Mouse (Mus musculus) liver, embryonic 14.5 days (tissue): ENCODE data around the gene Gm266. TPM values are rescaled to one million over a fixed set of nuclear protein-coding genes. Genes with fewer than 3 reads are reported as not detected.
A peak's percentile ranks its signal among the peaks of the same experiment; 100 is the strongest.

Experiments
- ATAC-seq: fragments of 200-750 bp; cut with Nextera tagmentation; 2 replicates; pipeline ENCODE4 v1.8.0; 2017; ENCODE audit warnings: moderate number of reproducible peaks, mild to moderate bottlenecking, moderate library complexity; ENCODE audit not compliant: insufficient read depth
- DNase-seq, 3 experiments: peaks; one replicate each; pipeline ENCODE4 v3.0.0-alpha.2; 2012 to 2013; ENCODE audit warnings: low read depth in 3 of 3, low spot score in 3 of 3
- H3K27ac ChIP-seq: fragments of 300-500 bp; sonication (generic); 2 replicates; pipeline ENCODE4 v1.5.1; 2014; ENCODE audit warnings: moderate library complexity, mild to moderate bottlenecking, control low read depth, inconsistent platforms
- H3K27me3 ChIP-seq: fragments of 300-500 bp; sonication (generic); 2 replicates; pipeline ENCODE4 v1.6.1; 2014; ENCODE audit warnings: mild to moderate bottlenecking, low read length, moderate library complexity; ENCODE audit not compliant: control insufficient read depth, insufficient read depth
- H3K36me3 ChIP-seq: fragments of 300-500 bp; sonication (generic); replicated peaks from 2 replicates; pipeline ENCODE4 v1.6.1; 2014; ENCODE audit warnings: low read depth; ENCODE audit not compliant: control insufficient read depth, insufficient read depth
- H3K4me1 ChIP-seq, 2 experiments: fragments of 200-500 bp in 1 of 2; fragments of 300-500 bp in 1 of 2; sonication (generic) in 1 of 2; replicated peaks; 2 replicates each; pipeline ENCODE4 v1.6.1; 2012 to 2014; ENCODE audit warnings: antibody characterized with exemption in 1 of 2, inconsistent platforms in 1 of 2, low read length in 1 of 2; ENCODE audit not compliant: control insufficient read depth in 2 of 2, insufficient read depth in 2 of 2
- H3K4me2 ChIP-seq: fragments of 300-500 bp; sonication (generic); 2 replicates; pipeline ENCODE4 v1.6.1; 2014; ENCODE audit warnings: low read depth, mild to moderate bottlenecking, control low read depth, moderate library complexity
- H3K4me3 ChIP-seq, 2 experiments: fragments of 200-500 bp in 1 of 2; fragments of 300-500 bp in 1 of 2; sonication (generic) in 1 of 2; 2 replicates each; pipeline ENCODE4 v1.5.1; 2012 to 2014; ENCODE audit warnings: low read depth in 2 of 2, low read length in 2 of 2, mild to moderate bottlenecking in 2 of 2, control low read depth in 1 of 2, inconsistent platforms in 1 of 2, moderate library complexity in 1 of 2; ENCODE audit not compliant: insufficient read depth in 1 of 2
- H3K9ac ChIP-seq: fragments of 300-500 bp; sonication (generic); replicated peaks from 2 replicates; pipeline ENCODE4 v1.6.1; 2014; ENCODE audit warnings: mild to moderate bottlenecking, control low read depth, moderate library complexity
- H3K9me3 ChIP-seq: fragments of 300-500 bp; sonication (generic); 2 replicates; pipeline ENCODE4 v1.6.1; 2016; ENCODE audit warnings: low read length, mixed read lengths; ENCODE audit not compliant: control insufficient read depth
- CTCF ChIP-seq: IDR thresholded peaks from 2 replicates; pipeline ENCODE4 v1.5.1; 2016; ENCODE audit warnings: antibody characterized with exemption, low read depth, control low read depth
- EP300 ChIP-seq: IDR thresholded peaks from 2 replicates; pipeline ENCODE4 v1.6.1; 2016; ENCODE audit warnings: antibody characterized with exemption, low read depth
- WGBS: fragments of 180-500 bp; shearing (Covaris S2); extraction: QIAGEN DNeasy Blood & Tissue Kit; methylation state at CpG from one replicate; pipeline ENCODE4 v1.1.7; 2014; ENCODE audit not compliant: insufficient replicate concordance; 5-methylcytosine and 5-hydroxymethylcytosine counted together
- polyA plus RNA-seq, 2 experiments: library from polyadenylated mRNA; depleted of rRNA in 1 of 2; stranded (reverse) in 1 of 2; unstranded in 1 of 2; fragments of >200 nt; fragmentation: Nextera tagmentation in 1 of 2; extraction: Ambion mirVana in 1 of 2; gene quantifications; 2 replicates each; pipeline versions ENCODE4 v1.2.1 to v1.2.3; 2012 to 2014

Gene Gm266
- polyA plus RNA-seq, 2 experiments, result 0.42 to 0.61 TPM

DNA sequence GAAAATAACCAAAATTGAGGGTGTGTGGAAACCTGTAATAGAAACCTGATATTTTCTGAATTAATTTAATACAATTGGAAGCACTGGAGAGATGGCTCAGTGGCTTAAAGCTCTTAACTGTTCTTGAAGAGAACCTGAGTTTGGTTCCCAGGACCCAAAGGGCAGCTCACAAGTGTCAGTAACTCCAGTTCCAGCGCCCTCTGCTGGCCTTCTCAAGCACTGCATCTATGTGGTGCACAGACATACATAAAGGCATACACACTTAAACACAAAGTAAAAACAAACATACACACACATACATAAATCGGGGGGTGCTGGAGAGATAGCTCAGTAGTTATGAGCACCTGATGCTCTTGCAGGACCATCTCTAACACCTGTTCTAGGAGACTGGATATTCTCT lies 11.5 kb upstream of the Gm266 start:
- H3K9me3 ChIP-seq, result no peaks in the 10 kb centered on the region
- DNase-seq (no peak), ATAC-seq (no peak)
- H3K4me3 ChIP-seq, result no peak overlapping the region
- H3K36me3 ChIP-seq, result no peaks in the 10 kb centered on the region
- WGBS, result 34% methylated on average over 2 of the region's 2 CpGs
- peak; percentile 79 for TF ChIP-seq CTCF
- TF ChIP-seq EP300, result no peak
- no peaks in the 10 kb centered on the region for H3K4me1 ChIP-seq
- no peak overlapping the region for H3K27ac ChIP-seq
- no peaks in the 10 kb centered on the region; the same call in 1 of the 2 replicates for H3K27me3 ChIP-seq
- no peak overlapping the region for H3K4me2 ChIP-seq
- H3K9ac ChIP-seq, result no peak overlapping the region

DNA sequence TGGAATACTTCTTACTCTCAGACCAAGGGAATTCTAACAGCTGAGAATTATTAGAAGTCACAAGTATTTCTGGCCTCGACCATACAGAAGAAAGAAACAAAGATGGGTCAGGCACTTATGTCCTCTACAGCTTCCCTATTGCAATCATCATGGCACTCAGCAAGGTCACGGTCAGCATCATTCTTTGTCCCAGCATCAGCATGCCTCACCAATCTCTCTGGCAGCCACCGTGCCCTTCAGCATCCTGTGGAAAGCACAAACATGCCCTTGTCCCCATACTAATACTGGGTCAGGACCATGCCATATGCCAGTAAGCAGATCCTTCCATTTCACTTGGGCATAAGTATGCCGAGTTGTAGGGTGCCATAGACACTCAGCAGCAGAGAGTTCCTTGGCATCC lies 9.3 kb upstream of the Gm266 start:
- Histone ChIP-seq H3K36me3 (no peaks in the 10 kb centered on the region), H3K4me2 (no peak overlapping the region), H3K9me3 (no peaks in the 10 kb centered on the region), H3K27ac (no peak overlapping the region), H3K4me3 (no peak overlapping the region), H3K27me3 (no peaks in the 10 kb centered on the region; the same call in 1 of the 2 replicates), H3K4me1 (no peaks in the 10 kb centered on the region), H3K9ac (no peak overlapping the region)
- no peak for DNase-seq
- 60% methylated on average over 4 of the region's 4 CpGs for WGBS
- no peak for ATAC-seq
- TF ChIP-seq EP300 (no peak), CTCF (no peak)

DNA sequence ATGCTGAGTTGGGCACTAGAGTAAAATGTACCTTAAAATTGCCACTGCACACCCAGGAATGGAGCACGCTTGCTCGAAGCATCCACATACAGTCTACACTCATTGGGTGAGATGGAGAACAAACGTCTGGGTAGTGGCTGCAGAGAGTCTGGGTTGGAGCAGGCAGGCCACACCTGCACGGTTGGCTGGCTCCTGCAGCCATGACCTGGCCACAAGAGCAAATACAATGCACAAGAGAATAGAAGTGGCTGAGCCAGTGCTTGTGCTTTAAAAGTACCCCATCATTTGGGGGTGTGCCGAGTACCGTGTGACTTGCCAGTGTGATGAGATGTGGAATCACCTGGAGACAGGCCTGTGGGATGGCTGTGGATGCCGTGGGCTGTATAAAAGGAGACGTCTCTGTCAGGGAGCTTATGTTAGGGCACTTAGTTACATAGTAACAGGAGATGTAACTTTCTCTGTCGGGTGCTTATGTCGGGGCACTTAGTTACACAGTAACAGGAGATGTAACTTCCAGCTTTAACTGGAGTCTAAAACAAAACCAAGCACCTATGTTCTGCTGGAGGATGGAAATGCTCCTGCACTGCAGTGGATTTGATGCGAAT lies 3.7 kb upstream of the Gm266 start:
- H3K4me3 ChIP-seq, result no peak overlapping the region
- no peaks in the 10 kb centered on the region for H3K36me3 ChIP-seq
- peaks cover 51% of the 10 kb centered on the region for H3K27me3 ChIP-seq
- no peak for TF ChIP-seq EP300
- no peak for TF ChIP-seq CTCF
- no peak overlapping the region for H3K4me2 ChIP-seq
- no peak overlapping the region for H3K9ac ChIP-seq
- no peaks in the 10 kb centered on the region for H3K9me3 ChIP-seq
- H3K27ac ChIP-seq, result no peak overlapping the region
- no peaks in the 10 kb centered on the region for H3K4me1 ChIP-seq
- ATAC-seq (no peak), DNase-seq (no peak)
- 58% methylated on average over 11 of the region's 11 CpGs for WGBS

DNA sequence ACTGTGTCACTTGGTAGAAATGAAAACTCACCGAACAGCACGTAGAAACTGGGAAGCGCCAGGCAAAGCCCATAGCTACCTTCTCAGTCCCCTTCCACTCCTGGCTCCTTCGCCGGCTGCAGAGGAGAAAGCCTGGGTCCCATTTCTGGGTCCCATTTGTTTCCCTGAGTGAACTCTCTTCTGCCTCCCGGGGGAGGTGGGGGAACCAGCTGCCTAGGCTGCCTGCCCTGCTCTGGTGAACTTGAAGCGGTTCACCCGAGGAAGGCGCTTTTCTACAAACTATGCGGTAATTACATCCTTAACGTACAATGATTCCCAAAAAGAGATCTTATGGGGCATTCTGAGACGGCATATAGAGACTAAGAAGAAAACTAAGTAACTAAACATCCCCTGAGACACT lies 832 bp upstream of the Gm266 start:
- Histone ChIP-seq H3K4me1 (no peaks in the 10 kb centered on the region), H3K27ac (no peak overlapping the region), H3K4me3 (no peak overlapping the region), H3K27me3 (peaks cover 66% of the 10 kb centered on the region), H3K36me3 (no peaks in the 10 kb centered on the region), H3K9me3 (no peaks in the 10 kb centered on the region), H3K4me2 (0 out of 2 replicates have a peak overlapping the region, but pooled peaks have one; percentile 53), H3K9ac (no peak overlapping the region)
- DNase-seq (no peak), ATAC-seq (no peak)
- 11% methylated on average over 12 of the region's 12 CpGs for WGBS
- TF ChIP-seq CTCF, result no peak
- TF ChIP-seq EP300, result no peak

DNA sequence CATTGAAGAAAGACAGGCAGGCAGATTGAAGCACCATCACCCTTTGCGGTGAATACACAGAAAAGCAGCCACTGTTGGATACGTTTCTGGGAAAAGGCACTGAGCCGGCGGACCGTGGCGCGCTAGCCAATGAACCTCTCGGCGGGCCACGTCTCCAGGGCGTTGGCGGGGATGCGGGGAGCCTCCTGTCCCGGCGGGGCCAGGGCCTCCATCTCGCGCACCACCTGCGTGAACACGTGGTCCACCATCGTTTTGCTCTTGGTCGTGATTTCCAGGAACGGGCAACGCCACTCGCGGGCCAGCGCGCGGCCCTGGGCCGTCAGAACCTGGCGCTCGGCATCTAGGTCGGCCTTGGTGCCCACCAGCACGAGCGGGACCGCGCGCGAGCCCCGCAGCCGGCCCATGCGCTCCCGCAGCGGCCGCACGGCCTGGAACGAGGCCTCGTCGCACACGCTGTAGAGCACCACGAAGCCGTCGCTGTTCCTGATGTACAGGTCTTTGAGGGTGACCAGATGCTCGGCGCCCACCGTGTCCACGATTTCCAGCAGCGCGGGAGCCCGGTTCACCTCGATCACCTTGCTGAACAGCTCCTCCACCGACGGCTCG lies 474 bp downstream of the Gm266 start:
- H3K9ac ChIP-seq, result no peak overlapping the region
- no peak overlapping the region for H3K27ac ChIP-seq
- no peak for DNase-seq
- ATAC-seq, result no peak
- H3K27me3 ChIP-seq, result peaks cover 66% of the 10 kb centered on the region
- no peak for TF ChIP-seq CTCF
- no peak for TF ChIP-seq EP300
- peak overlapping the region; percentile 8 to 39; a peak in 3 of 4 replicates for H3K4me3 ChIP-seq
- no peaks in the 10 kb centered on the region for H3K9me3 ChIP-seq
- no peaks in the 10 kb centered on the region for H3K4me1 ChIP-seq
- no peaks in the 10 kb centered on the region for H3K36me3 ChIP-seq
- H3K4me2 ChIP-seq, result peak overlapping the region; percentile 53
- WGBS, result 4% methylated on average over 63 of the region's 63 CpGs
